Mouse (Mus musculus): Measurements from ENCODE around the gene Copz1.

DNA sequence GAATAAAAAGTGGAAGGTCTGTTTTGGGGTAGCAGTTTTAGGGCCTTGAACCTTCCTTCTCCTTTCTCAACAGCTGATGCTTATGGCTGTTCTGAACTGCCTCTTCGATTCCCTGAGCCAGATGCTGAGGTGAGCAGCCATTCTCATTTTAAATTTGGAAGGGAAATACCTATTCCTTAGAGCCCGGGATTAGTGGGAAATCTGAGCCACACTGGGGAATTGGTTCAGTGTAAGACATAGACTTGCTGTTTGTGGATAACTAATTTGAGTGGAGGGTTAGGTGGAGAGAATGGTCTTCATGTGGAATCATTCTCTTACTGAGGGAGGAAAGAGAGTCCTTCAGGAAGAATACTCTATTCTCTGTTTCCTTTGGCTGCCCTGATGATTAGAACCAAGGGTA is 22.1 kb downstream of the Copz1 start:
- TF ChIP-seq POLR2A (IDR thresholded peaks at IDR 0.05; ENCODE audit: borderline replicate concordance, low read depth, low read length): no peak
- TF ChIP-seq CTCF (IDR thresholded peaks at IDR 0.05; ENCODE audit: low read depth, low read length): no peak

All from bone marrow macrophage, adult 2 months (primary cell).